ENCODE assay signal across 21 mouse cellular contexts in the genomic region with DNA sequence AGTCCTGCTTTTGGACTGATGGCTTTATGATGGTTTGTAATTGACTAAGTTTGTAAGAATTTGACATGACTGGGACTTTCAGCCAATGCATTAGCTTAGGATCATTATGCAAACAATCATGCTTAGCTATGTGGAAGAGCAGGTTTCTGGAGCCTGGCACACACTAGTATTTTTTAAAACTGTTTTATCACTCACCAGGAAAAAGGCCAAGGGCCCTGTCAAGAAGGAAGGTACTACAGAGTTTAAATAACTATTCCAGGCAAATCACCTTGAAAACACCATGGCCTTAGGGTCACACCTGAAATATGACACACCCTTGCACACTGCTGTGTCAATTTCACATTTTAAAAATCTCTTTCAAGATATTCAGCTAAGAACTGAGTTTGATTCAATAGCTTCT.
DNase-seq lines count a peak whose midpoint lies in the region; ATAC-seq and TF ChIP-seq lines count a peak whose summit lies in the region.
"Had no signal": no experiment of that assay in that cellular context is flagged by ENCODE, and none has a peak within 500 bp of the region (broad histone marks: within the 10 kb centered on the region; RNA-seq: fewer than 3 reads in every experiment).

No protein-coding gene starts in this region.

- no peaks in the 10 kb centered on the region for H3K27me3 ChIP-seq in lung, embryonic 14.5 days (ENCODE audit: insufficient read depth, low read length)
- H3K27me3 ChIP-seq: forebrain, embryonic 13.5 days; heart, embryonic 15.5 days; hindbrain, embryonic 13.5 days; limb, embryonic 12.5 days; liver, embryonic 12.5 days had no signal

- peak; percentile 54 for ATAC-seq in lung, embryonic 14.5 days (ENCODE audit: insufficient read depth)
- ATAC-seq in erythroid progenitor cell, adult 5-6 weeks (replicated peaks; ENCODE audit: low FRiP score, poor library complexity, severe bottlenecking), result no peak
- ATAC-seq: forebrain, embryonic 13.5 days; liver, embryonic 12.5 days had no signal

- peak overlapping the region; percentile 58; the same call in 1 of the 2 replicates for H3K27ac ChIP-seq in lung, embryonic 14.5 days (ENCODE audit: low read depth)
- H3K27ac ChIP-seq: forebrain, embryonic 13.5 days; heart, embryonic 15.5 days; hindbrain, embryonic 13.5 days; limb, embryonic 12.5 days; liver, embryonic 12.5 days had no signal

- DNase-seq in kidney, adult 11 months, result peak; percentile 9
- no peak for DNase-seq in kidney, postnatal 4 days
- peak; percentile 60 for DNase-seq in lung, embryonic 14.5 days
- DNase-seq in lung, postnatal 10 days, result no peak
- peak; percentile 20 for DNase-seq in NIH3T3 (ENCODE audit: low read depth)
- peak; percentile 10 for DNase-seq in lung, postnatal 36 days
- no peak for DNase-seq in thymus, postnatal 14 days
- DNase-seq: adrenal gland, postnatal 25 days; cerebellum, adult 8-10 months; gastrocnemius, postnatal 36 days; heart, postnatal 36 days; midbrain, embryonic 14.5 days; spleen, adult 18-20 months; thymus, adult 18-20 months; thymus, postnatal 4 days had no signal

- no peak overlapping the region for H3K9ac ChIP-seq in lung, embryonic 14.5 days
- H3K9ac ChIP-seq: forebrain, embryonic 13.5 days; heart, embryonic 15.5 days; hindbrain, embryonic 13.5 days; limb, embryonic 12.5 days; liver, embryonic 12.5 days had no signal

- no peaks in the 10 kb centered on the region for H3K36me3 ChIP-seq in lung, embryonic 14.5 days (ENCODE audit: insufficient read depth)
- H3K36me3 ChIP-seq: heart, embryonic 15.5 days; hindbrain, embryonic 13.5 days; limb, embryonic 12.5 days; liver, embryonic 12.5 days had no signal

- H3K4me1 ChIP-seq in lung, embryonic 14.5 days (ENCODE audit: insufficient read depth), result no peaks in the 10 kb centered on the region
- H3K4me1 ChIP-seq: forebrain, embryonic 13.5 days; heart, embryonic 15.5 days; hindbrain, embryonic 13.5 days; limb, embryonic 12.5 days; liver, embryonic 12.5 days had no signal

- H3K9me3 ChIP-seq in lung, embryonic 14.5 days (ENCODE audit: low read depth, low read length), result no peaks in the 10 kb centered on the region
- H3K9me3 ChIP-seq: forebrain, embryonic 13.5 days; heart, embryonic 15.5 days; hindbrain, embryonic 13.5 days; limb, embryonic 12.5 days; liver, embryonic 12.5 days had no signal

- TF ChIP-seq CTCF in lung, embryonic 14.5 days (IDR thresholded peaks at IDR 0.05; ENCODE audit: low read depth), result no peak

- H3K4me3 ChIP-seq in lung, embryonic 14.5 days (ENCODE audit: low read depth, low read length), result no peak overlapping the region
- H3K4me3 ChIP-seq: forebrain, embryonic 13.5 days; heart, embryonic 15.5 days; hindbrain, embryonic 13.5 days; limb, embryonic 12.5 days; liver, embryonic 12.5 days had no signal

- H3K4me2 ChIP-seq in lung, embryonic 14.5 days, result no peak overlapping the region
- H3K4me2 ChIP-seq: forebrain, embryonic 13.5 days; heart, embryonic 15.5 days; hindbrain, embryonic 13.5 days; limb, embryonic 12.5 days; liver, embryonic 12.5 days had no signal

Comparison
In these comparisons a context has a peak if more than half of its experiments do, and no peak if none do; other contexts are left out.
1. DNase-seq: peak in kidney, adult 11 months (single experiment), lung, embryonic 14.5 days (single experiment), NIH3T3 (single experiment) and lung, postnatal 36 days (single experiment); none in kidney, postnatal 4 days (0 of 2), lung, postnatal 10 days (single experiment) and thymus, postnatal 14 days (single experiment).